Mouse (Mus musculus): Measurements from ENCODE around the gene Ptpn11. TPM values are rescaled to one million over a fixed set of nuclear protein-coding genes. Genes with fewer than 3 reads are reported as not detected.

The Ptpn11 gene
- total RNA-seq, 1 experiment from 2014 or later, result 60.4 TPM

GRCm38 (mm10) chr5:121187580-121188001 lies 3.6 kb downstream of the Ptpn11 start:
- no peak for ATAC-seq (replicated peaks; ENCODE audit: low read depth, poor library complexity, severe bottlenecking)

DNA sequence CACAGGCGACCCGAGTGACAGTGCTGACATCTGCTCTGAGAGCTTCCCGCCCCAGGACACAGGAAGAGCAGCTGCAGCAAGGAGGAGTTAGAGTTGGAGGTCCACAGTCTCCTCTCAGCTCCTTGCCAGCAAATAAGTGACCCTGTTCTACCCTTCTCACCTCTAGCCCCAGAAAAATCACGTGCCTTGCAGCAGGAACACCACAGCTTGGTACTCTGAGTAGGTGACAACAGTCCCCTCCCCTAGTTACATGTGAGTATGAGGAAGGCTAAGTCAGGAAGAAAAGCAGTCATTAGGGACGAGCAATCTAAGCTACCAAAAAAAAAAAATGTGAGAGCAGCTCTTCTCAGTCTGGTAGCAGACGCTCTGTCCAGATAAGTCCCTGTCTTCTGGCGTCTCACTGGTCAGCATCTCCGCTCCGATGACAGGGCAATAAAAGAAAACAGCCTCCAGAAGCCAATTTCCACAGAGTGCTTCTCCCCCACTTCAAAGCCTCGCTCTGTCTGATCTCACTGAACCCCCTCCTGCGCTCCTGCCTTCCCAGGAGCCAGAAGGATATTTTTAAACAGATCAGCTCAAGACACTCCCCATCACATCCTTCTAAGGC lies 6.1 kb downstream of the Ptpn11 start:
- no peak; the same call in 1 of the 2 replicates for ATAC-seq (replicated peaks; ENCODE audit: low read depth, poor library complexity, severe bottlenecking)

DNA sequence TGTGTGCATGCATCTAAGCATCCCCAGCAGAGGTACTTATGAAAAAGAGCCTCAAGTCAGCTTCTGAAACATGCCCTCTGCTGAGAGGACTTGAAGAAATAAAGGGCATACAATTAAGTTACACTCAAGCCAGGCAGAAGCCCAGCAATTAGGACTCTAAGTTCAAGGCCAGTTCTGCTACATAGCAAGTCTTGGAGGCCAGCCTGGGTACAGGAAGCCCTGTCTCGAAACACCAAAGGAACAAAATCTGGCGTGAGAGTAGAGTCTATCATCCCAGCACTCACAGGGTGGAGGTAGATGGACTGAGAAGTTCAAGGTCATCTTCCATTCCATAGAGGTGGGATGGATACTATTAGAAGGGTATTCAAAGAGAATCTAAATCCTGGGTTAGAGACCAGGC lies 6.8 kb downstream of the Ptpn11 start:
- ATAC-seq (replicated peaks; ENCODE audit: low read depth, poor library complexity, severe bottlenecking), result no peak

GRCm38 (mm10) chr5:121183269-121183668 lies 7.9 kb downstream of the Ptpn11 start:
- no peak for ATAC-seq (replicated peaks; ENCODE audit: low read depth, poor library complexity, severe bottlenecking)

DNA sequence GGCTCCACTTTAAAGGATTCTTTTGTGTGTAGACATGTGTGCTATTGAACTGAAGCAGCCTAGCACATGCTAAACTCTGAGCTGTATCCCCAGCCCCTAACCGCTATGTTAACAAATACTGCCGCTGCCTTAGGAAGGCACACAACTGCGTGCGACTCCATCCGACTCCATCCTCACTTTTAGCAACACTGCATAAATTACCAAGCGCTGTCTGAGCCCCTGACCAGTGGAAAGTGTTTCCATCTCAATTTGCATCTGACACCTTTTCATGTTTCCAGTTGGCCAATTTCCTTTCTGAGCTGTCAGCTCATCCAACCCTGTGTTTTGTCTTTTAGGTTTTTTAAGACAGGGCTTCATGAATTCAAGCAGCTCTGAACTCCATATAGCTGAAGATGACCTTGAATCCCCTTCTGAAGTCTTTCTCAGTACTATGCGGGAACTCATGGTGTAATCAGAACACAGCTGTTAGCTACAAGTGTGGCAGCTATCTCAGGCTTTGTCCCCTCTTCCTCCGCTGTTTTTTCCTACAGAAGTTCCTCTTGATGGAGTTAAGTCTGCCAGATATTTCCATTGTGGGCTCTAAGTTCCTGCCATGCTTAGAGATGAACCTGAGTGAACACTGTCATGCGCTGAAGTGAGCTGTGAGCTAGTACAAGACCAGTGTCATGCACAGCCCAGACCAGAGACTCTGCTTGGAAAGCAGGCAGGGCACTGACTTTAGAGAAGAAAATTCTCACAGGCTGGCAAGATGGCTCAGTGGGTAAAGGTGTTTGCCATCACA lies 11.9 kb downstream of the Ptpn11 start:
- no peak for ATAC-seq (replicated peaks; ENCODE audit: low read depth, poor library complexity, severe bottlenecking)

- 0 out of 2 replicates have a peak, but pooled peaks have one; percentile 11 for ATAC-seq (replicated peaks; ENCODE audit: low read depth, poor library complexity, severe bottlenecking)
Observed at GRCm38 (mm10) chr5:121172835-121173234, 18.4 kb downstream of the Ptpn11 start.

- no peak for ATAC-seq (replicated peaks; ENCODE audit: low read depth, poor library complexity, severe bottlenecking)
Observed at GRCm38 (mm10) chr5:121169588-121169987, 21.6 kb downstream of the Ptpn11 start.

DNA sequence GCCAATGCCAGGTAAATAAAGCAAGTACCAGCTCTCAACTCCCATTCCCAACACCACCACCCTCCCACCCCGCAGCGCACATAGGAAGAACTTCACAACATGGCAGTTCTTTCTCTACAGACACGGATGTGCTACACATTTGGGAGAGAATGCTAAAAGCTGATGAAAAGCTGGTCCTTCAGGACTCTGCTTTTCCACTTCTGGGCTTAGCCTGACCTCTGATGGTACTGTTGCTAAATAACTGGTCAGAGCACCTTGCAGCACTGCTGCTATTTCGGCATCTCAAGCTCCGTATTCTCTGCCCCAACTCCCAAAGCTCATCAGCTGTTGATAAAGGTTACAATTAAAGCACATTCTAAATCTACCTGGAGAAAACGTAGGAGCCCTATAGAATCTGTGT lies 24.3 kb downstream of the Ptpn11 start:
- no peak for ATAC-seq (replicated peaks; ENCODE audit: low read depth, poor library complexity, severe bottlenecking)

DNA sequence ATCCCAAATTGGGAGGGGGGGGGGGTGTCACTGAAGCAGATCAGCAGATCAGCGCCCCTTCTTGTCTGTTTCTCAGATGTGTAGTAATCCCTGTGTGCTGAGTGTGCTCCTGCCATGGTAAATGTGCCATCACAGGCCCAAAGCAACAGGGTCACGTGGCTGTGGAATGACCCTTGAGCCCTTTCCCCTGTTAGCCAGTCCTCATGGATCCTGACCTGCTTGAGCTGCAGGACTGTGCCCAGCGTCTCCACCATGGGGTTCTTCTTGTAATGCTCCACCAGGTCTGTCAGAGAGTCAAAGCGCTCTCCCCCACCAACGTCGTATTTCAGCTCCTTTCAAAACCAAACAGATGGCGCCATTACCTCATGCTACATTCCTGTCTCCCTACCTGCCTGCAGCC lies 28.3 kb downstream of the Ptpn11 start:
- no peak for ATAC-seq (replicated peaks; ENCODE audit: low read depth, poor library complexity, severe bottlenecking)

DNA sequence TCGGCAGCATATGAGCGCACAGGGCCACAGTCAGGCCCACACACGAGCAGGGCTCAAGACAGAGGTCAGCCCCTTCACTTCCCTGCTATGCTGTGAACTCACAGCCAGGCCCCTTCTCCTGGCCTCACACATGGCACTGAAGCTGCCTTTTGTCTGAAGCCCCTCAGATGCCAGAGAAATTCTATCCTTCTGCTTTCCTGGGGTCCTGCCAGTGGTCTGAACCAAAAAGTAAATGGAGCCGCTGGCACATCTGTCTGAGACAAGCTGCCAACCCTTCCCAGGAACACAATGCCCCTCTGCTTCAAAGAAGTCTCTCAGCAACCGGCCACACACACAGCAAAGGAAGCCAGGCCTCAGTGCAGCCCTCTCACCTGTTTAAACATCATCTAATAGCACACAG lies 28.9 kb downstream of the Ptpn11 start:
- no peak for ATAC-seq (replicated peaks; ENCODE audit: low read depth, poor library complexity, severe bottlenecking)

DNA sequence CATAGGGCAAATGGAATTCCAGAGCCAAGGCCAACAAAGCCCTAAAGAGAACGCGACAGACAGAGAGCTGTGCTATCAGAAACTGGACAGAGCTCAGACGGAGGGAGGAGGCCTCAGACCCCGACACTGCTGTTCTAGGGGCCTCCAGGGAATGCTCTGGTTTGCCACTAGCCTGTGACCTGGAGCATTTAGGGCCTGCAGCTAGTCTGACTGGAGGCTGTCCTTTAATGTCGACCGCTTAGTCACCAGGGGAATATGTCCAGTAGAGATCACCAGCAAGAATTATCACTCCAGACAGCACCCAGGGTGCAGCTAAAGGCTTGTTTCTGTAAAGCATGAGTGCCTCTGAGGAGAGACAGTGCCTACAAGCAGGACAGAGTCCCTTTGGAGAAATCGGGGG lies 32.2 kb downstream of the Ptpn11 start:
- ATAC-seq (replicated peaks; ENCODE audit: low read depth, poor library complexity, severe bottlenecking), result no peak

DNA sequence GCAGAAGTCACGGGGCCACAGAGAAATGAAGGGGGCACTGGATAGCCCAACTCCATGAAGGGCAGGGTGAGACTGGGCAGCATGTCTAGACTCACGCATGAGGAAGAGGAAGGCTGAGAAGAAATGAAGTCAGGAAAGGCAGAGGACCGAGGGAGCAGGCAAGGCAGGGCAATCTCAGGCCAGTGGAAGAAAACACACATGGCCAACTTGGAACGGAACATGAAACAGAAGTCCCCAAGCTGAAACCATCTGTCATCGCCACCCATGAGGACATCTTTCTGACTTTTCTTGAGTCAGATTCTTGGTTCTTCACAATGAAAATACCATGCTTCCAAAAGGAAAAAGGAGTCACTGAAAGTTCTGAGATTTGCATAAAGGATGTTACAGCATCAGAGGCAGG lies 33.7 kb downstream of the Ptpn11 start:
- ATAC-seq (replicated peaks; ENCODE audit: low read depth, poor library complexity, severe bottlenecking), result no peak

DNA sequence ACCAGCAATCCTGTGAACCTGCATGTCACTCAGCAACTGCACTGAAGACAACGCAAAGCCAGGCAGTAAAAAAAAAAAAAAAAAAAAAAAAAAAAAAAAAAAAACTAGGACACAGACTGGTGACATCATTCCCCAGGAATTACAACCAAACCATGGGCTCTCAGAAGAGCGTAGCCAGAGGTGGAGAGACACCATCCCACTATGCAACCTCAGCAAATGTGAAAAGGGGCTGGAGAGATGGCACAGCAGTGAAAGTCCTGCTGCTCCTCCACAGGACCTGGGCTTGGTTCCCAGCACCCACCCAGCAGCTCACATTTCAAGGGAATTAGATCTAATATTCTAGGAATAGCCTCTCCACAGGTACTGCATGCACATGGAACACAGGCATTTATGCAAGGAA lies 34.2 kb downstream of the Ptpn11 start:
- no peak for ATAC-seq (replicated peaks; ENCODE audit: low read depth, poor library complexity, severe bottlenecking)

DNA sequence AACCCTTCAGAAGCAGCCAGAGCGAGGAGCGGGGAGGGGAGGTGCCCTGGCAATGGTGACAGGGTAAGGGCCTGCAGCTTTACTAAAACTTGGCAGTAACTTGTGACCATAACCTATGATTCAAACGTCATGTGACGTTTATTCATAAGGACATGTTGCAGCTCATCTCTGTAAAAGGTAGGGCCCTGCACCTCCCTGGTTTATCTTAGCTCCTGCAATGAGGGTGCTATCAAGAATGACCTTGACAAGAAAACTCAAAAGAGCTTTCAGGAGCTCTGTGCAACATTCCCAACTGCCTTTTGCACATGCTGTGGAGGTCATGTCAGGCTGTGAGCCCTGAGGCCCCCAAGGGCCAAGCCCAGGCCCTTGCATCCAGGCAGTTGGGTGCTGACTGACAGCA lies 35.1 kb downstream of the Ptpn11 start:
- no peak for ATAC-seq (replicated peaks; ENCODE audit: low read depth, poor library complexity, severe bottlenecking)

- no peak for ATAC-seq (replicated peaks; ENCODE audit: low read depth, poor library complexity, severe bottlenecking)
Observed at GRCm38 (mm10) chr5:121150684-121151083, 40.5 kb downstream of the Ptpn11 start.

GRCm38 (mm10) chr5:121149246-121149645 lies 42.0 kb downstream of the Ptpn11 start:
- ATAC-seq (replicated peaks; ENCODE audit: low read depth, poor library complexity, severe bottlenecking), result peak; percentile 46; the same call in 1 of the 2 replicates

DNA sequence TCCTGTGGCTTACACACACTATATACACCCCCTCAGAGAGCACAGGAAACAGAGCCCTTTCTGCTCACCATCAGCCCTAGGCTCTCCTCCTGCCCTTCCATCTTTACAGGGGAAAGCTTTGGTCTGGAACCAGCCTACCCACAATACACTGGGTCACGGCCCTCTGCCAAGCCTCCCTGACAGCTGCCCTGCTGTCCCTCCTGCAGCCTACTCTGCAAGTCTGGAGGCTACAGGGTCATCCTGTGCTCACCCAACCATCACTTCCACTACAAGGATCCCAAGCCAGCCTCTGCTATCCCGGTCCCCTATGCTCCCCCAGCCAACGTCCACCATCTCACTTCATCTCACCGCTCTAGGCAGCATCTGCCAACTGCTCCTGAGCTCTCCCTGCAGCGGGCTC lies 44.9 kb downstream of the Ptpn11 start:
- no peak for ATAC-seq (replicated peaks; ENCODE audit: low read depth, poor library complexity, severe bottlenecking)

GRCm38 (mm10) chr5:121145609-121146008 lies 45.6 kb downstream of the Ptpn11 start:
- ATAC-seq (replicated peaks; ENCODE audit: low read depth, poor library complexity, severe bottlenecking), result no peak

DNA sequence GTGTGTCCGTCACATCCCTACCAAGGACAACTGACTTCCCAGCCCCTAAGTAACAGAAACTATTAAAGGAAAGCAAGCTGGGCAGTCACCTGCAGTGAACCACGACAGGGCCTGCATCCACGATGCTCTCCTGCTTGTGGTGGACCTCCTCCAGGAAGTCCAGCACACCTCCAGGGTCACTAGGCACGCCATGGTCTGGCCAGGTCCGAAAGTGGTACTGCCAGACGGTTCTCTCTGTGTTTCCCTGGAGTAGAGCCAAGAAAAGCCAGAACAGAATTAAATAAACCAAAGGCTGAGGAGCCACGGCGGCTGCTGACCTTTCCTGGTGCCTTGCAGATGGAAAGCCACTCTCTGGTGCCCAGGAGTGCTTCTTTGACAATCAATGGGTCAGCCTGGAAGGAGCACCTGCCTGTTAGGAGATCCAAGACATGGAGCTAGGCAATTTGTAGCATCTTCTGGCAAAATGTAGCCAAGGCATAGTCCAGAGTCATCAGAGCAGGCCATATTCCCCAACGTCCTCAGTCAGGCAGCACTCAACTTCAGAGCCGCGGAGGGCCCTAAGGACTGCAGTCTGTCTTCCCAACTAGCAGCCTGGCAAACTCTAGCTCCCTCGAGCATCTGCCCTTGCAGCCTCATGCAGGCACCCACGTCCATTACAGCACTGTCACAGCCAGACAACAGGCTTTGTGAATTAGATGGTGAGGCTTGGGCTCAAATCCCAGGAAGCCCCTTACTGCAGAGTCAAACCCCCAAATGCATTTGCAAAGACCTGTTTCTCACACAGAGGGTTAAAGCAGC lies 46.6 kb downstream of the Ptpn11 start:
- no peak for ATAC-seq (replicated peaks; ENCODE audit: low read depth, poor library complexity, severe bottlenecking)

DNA sequence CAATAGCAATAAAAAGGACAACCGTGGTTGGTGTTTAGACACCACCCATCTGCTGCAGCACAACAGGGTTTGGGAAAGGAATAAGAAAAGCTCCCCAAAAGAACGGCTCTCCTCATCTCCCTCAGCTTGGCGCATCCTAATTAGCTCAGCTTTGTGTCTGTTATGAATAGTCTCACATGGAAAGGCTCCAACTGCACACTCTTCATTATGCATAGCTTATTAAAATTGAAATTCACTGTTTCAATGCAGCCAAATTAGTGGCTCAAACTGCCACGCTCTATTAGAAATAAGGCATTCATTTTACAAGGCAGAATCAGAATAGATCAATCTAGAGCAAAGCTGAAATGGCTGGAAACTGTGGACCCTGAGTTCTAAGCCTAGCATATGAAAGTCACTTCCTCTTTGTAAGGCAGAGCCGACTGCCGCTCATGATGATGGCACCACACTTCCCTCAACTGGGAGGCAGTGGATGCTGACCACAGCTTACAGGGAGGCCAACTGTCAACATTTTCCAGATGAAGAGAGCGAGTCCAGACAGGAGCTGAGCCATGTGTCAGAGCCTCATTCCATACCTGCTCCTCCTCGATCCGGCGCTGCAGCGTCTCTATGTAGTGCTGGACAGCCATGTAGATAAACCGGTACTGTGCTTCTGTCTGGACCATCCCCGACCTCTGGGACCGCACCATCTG lies 48.6 kb downstream of the Ptpn11 start:
- ATAC-seq (replicated peaks; ENCODE audit: low read depth, poor library complexity, severe bottlenecking), result peak; percentile 85

All from common myeloid progenitor, adult 5-6 weeks (primary cell).